Mouse (Mus musculus) megakaryocyte, embryonic 14.5 days (primary cell): ENCODE results near the gene Prss33.

Source experiments
- FLI1 ChIP-seq: IDR thresholded peaks from 2 replicates; pipeline ENCODE4 v1.6.1; 2012; ENCODE audit warnings: low read length, inconsistent platforms, mixed read lengths
- GATA1 ChIP-seq: IDR thresholded peaks from 3 replicates; pipeline ENCODE4 v1.6.1; 2012; ENCODE audit warnings: mixed read lengths, low read length, inconsistent platforms, borderline replicate concordance

GRCm38 (mm10) chr17:23828271-23829001, 7.4 kb downstream of the Prss33 start:
- no peak for TF ChIP-seq FLI1
- no peak for TF ChIP-seq GATA1
